ENCODE assay signal across 25 mouse cellular contexts in genomic region chr6:100828565-100828964, GRCm38 (mm10).
"Had no signal": no experiment of that assay in that cellular context is flagged by ENCODE, and none has a peak within 500 bp of the region (broad histone marks: within the 10 kb centered on the region; RNA-seq: fewer than 3 reads in every experiment).

No protein-coding gene starts in this region.

- H3K4me1 ChIP-seq: embryonic facial prominence, embryonic 13.5 days; embryonic facial prominence, embryonic 15.5 days; forebrain, embryonic 12.5 days; forebrain, embryonic 13.5 days; forebrain, embryonic 15.5 days had no signal

- DNase-seq: cerebellum, adult 8-10 months; cerebellum, adult 9-10 months; cerebellum, adult 9-11 months; cerebellum, postnatal 10 days; cerebellum, postnatal 14 days; cerebellum, postnatal 25 days; cerebellum, postnatal 36 days; embryo, embryonic 11 days; forebrain, postnatal 0 days; gastrocnemius, adult 2 months; gastrocnemius, postnatal 10 days; gastrocnemius, postnatal 14 days; gastrocnemius, postnatal 25 days; gastrocnemius, postnatal 36 days; heart, adult 18-20 months; heart, adult 2 months had no signal

- H3K27ac ChIP-seq: embryonic facial prominence, embryonic 10.5 days; embryonic facial prominence, embryonic 12.5 days; embryonic facial prominence, embryonic 13.5 days; embryonic facial prominence, embryonic 15.5 days; forebrain, embryonic 10.5 days; forebrain, embryonic 12.5 days; forebrain, embryonic 13.5 days; forebrain, embryonic 15.5 days; gastrocnemius, adult 2 months; heart, adult 2 months had no signal

- H3K4me2 ChIP-seq: embryonic facial prominence, embryonic 12.5 days; embryonic facial prominence, embryonic 13.5 days; embryonic facial prominence, embryonic 15.5 days; forebrain, embryonic 12.5 days; forebrain, embryonic 13.5 days; forebrain, embryonic 15.5 days had no signal

- H3K4me3 ChIP-seq: embryonic facial prominence, embryonic 10.5 days; embryonic facial prominence, embryonic 12.5 days; embryonic facial prominence, embryonic 13.5 days; embryonic facial prominence, embryonic 15.5 days; erythroblast, embryonic 14.5 days; forebrain, embryonic 10.5 days; forebrain, embryonic 12.5 days; forebrain, embryonic 13.5 days; forebrain, embryonic 15.5 days; gastrocnemius, adult 2 months; heart, adult 2 months had no signal

- H3K9ac ChIP-seq: embryonic facial prominence, embryonic 12.5 days; embryonic facial prominence, embryonic 13.5 days; embryonic facial prominence, embryonic 15.5 days; forebrain, embryonic 12.5 days; forebrain, embryonic 13.5 days; forebrain, embryonic 15.5 days; forebrain, postnatal 0 days had no signal

- H3K27me3 ChIP-seq: embryonic facial prominence, embryonic 12.5 days; embryonic facial prominence, embryonic 13.5 days; embryonic facial prominence, embryonic 15.5 days; forebrain, embryonic 12.5 days; forebrain, embryonic 13.5 days; forebrain, embryonic 15.5 days had no signal

- H3K9me3 ChIP-seq: embryonic facial prominence, embryonic 10.5 days; embryonic facial prominence, embryonic 12.5 days; embryonic facial prominence, embryonic 13.5 days; embryonic facial prominence, embryonic 15.5 days; forebrain, embryonic 10.5 days; forebrain, embryonic 12.5 days; forebrain, embryonic 13.5 days; forebrain, embryonic 15.5 days had no signal

- H3K36me3 ChIP-seq: embryonic facial prominence, embryonic 10.5 days; embryonic facial prominence, embryonic 12.5 days; embryonic facial prominence, embryonic 13.5 days; embryonic facial prominence, embryonic 15.5 days; forebrain, embryonic 10.5 days; forebrain, embryonic 12.5 days; forebrain, embryonic 15.5 days had no signal
